Mouse (Mus musculus): ENCODE measurements around the gene Cul3.

Cul3 gene

DNA sequence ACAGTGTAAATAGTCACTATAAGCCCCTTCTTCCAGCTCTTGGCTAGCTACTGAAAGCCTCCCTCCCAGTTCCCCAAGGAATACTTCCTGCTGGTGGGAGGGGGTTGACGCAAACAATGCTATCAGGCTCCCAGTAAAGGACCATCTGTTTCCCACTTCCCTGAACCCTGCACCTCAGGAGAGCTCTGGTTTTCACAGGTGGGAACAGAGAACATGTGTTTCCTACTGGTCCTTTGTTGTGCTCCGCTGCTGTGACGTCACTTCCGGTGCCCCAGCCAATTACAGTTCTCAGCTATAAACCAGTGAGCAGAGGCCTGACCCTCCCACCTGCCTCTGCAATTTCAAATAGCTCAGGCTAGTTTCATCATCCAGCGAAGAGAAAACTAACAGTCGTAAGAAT lies 122.0 kb downstream of the Cul3 start, which contains the start of gene Fam124b:
TSS of gene Fam124b (minus strand) at position 206 of the 400 bp plus-strand sequence.
- in situ Hi-C loops (cut with MboI; ENCODE audit: low pct_unique_long_range_greater_than_20kb in 1 of 2, low sequenced_read_pairs in 2 of 2, unreplicated experiment in 1 of 2): no loop called here

All from mouse embryonic stem cell (cell line).